Mouse (Mus musculus) v-Abl transformed pro-B cells (cell line): ENCODE results near the gene Rnf130.

Experiments
- in situ Hi-C, 2 experiments: fragments of 400-800 bp; cut with MboI; formaldehyde crosslinking; loops; one replicate each; pipeline ENCODE4 v1.15.1; 2025; ENCODE audit not compliant: unreplicated experiment in 2 of 2

Rnf130 gene

GRCm38 (mm10) chr11:50066088-50066487, 40.9 kb downstream of the Rnf130 start:
- in situ Hi-C loops, result no loop called here

GRCm38 (mm10) chr11:50073830-50074229, 48.7 kb downstream of the Rnf130 start:
- in situ Hi-C loops, result no loop called here

GRCm38 (mm10) chr11:50076756-50077155, 51.6 kb downstream of the Rnf130 start:
- in situ Hi-C loops, result loop anchor here in 1 of 2 experiments (25.0 kb wide), 1 partner anchor 686 kb away; no protein-coding TSS in a partner anchor

GRCm38 (mm10) chr11:50081365-50082190, 56.4 kb downstream of the Rnf130 start:
- in situ Hi-C loops, result loop anchor here in 1 of 2 experiments (25.0 kb wide), 1 partner anchor 681 kb away; no protein-coding TSS in a partner anchor

- in situ Hi-C loops, result loop anchor here in 1 of 2 experiments (25.0 kb wide), 1 partner anchor 676 kb away; no protein-coding TSS in a partner anchor
These were observed 61.1 kb downstream of the Rnf130 start for GRCm38 (mm10) chr11:50086211-50086610.

- in situ Hi-C loops, result loop anchor here in 1 of 2 experiments (25.0 kb wide), 1 partner anchor 672 kb away; no protein-coding TSS in a partner anchor
These were observed 64.7 kb downstream of the Rnf130 start for GRCm38 (mm10) chr11:50089840-50090239.

GRCm38 (mm10) chr11:50090982-50091675, 66.0 kb downstream of the Rnf130 start:
- in situ Hi-C loops, result loop anchor here in 1 of 2 experiments (25.0 kb wide), 1 partner anchor 671 kb away; no protein-coding TSS in a partner anchor

- in situ Hi-C loops, result loop anchor here in 1 of 2 experiments (25.0 kb wide), 1 partner anchor 671 kb away; no protein-coding TSS in a partner anchor
These were observed 66.5 kb downstream of the Rnf130 start for GRCm38 (mm10) chr11:50091681-50092080.

GRCm38 (mm10) chr11:50095661-50096060, 70.5 kb downstream of the Rnf130 start:
- in situ Hi-C loops, result loop anchor here in 1 of 2 experiments (25.0 kb wide), 1 partner anchor 667 kb away; no protein-coding TSS in a partner anchor

GRCm38 (mm10) chr11:50097091-50097490, 71.9 kb downstream of the Rnf130 start:
- in situ Hi-C loops, result loop anchor here in 1 of 2 experiments (25.0 kb wide), 1 partner anchor 665 kb away; no protein-coding TSS in a partner anchor

GRCm38 (mm10) chr11:50098961-50099481, 73.9 kb downstream of the Rnf130 start:
- in situ Hi-C loops, result loop anchor here in 1 of 2 experiments (25.0 kb wide), 1 partner anchor 663 kb away; no protein-coding TSS in a partner anchor

- in situ Hi-C loops, result loop anchor here (25.0 kb wide), 3 partner anchors 663 to 1438 kb away; partner anchors contain the start of genes BC049762 (in 1 of the 2) and Clk4 (in 1 of the 2)
These were observed 74.5 kb downstream of the Rnf130 start for GRCm38 (mm10) chr11:50099692-50100091.

- in situ Hi-C loops, result loop anchor here (25.0 kb wide), 3 partner anchors 662 to 1437 kb away; partner anchors contain the start of genes BC049762 (in 1 of the 2) and Clk4 (in 1 of the 2)
These were observed 75.6 kb downstream of the Rnf130 start for GRCm38 (mm10) chr11:50100548-50101307.

GRCm38 (mm10) chr11:50101962-50102361, 76.8 kb downstream of the Rnf130 start:
- in situ Hi-C loops, result loop anchor here (25.0 kb wide), 3 partner anchors 660 to 1435 kb away; partner anchors contain the start of genes BC049762 (in 1 of the 2) and Clk4 (in 1 of the 2)

GRCm38 (mm10) chr11:50104016-50104415, 78.9 kb downstream of the Rnf130 start:
- in situ Hi-C loops, result loop anchor here (25.0 kb wide), 3 partner anchors 658 to 1433 kb away; partner anchors contain the start of genes BC049762 (in 1 of the 2) and Clk4 (in 1 of the 2)

GRCm38 (mm10) chr11:50105237-50105636, 80.1 kb downstream of the Rnf130 start:
- in situ Hi-C loops, result loop anchor here (25.0 kb wide), 3 partner anchors 657 to 1432 kb away; partner anchors contain the start of genes BC049762 (in 1 of the 2) and Clk4 (in 1 of the 2)

GRCm38 (mm10) chr11:50106024-50106423, 80.9 kb downstream of the Rnf130 start:
- in situ Hi-C loops, result loop anchor here (25.0 kb wide), 3 partner anchors 656 to 1431 kb away; partner anchors contain the start of genes BC049762 (in 1 of the 2) and Clk4 (in 1 of the 2)

- in situ Hi-C loops, result loop anchor here (25.0 kb wide), 3 partner anchors 653 to 1428 kb away; partner anchors contain the start of genes BC049762 (in 1 of the 2) and Clk4 (in 1 of the 2)
These were observed 83.7 kb downstream of the Rnf130 start for GRCm38 (mm10) chr11:50108823-50109244.

- in situ Hi-C loops, result loop anchor here (10.0 to 25.0 kb wide), 5 partner anchors 130 to 1423 kb away; partner anchors contain the start of genes BC049762 (in 1 of the 2) and Clk4 (in 1 of the 2)
These were observed 89.2 kb downstream of the Rnf130 start for GRCm38 (mm10) chr11:50114329-50114728.
